Mouse (Mus musculus): ENCODE results near the gene Fbxl17.

Fbxl17 gene

DNA sequence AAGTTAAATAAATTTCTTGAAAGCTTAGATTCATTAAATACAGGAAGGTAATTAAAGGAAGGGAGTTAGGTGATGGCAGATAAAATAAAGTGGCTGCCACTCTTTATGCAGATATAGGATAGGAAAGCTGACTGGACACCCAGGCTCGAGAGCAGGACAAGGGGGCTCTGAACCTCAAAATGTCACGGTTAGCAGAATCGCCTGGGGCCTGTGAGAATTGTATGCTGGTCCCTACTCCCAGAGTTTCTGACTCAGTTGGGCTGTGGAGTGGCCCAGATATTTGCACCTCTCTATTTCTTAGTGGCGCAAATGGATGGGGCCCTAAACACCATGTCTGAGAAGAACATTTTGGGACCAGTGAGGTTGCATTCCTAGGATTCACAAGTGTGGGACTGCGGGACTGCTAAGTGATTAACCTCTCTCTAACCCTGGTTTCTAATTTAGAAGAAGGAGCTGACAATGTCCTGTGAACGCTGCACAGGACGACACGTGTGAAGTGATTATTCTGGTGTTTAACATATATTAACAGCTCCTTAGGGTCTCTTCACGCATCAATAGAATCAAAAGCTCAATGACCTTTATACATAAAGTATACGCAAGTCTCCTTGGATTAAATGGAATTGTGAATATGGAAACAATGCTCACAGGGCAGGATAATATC is 314.8 kb downstream of the Fbxl17 start:
- in situ Hi-C loops (cut with MboI; ENCODE audit: unreplicated experiment in 2 of 2), result no loop called here

DNA sequence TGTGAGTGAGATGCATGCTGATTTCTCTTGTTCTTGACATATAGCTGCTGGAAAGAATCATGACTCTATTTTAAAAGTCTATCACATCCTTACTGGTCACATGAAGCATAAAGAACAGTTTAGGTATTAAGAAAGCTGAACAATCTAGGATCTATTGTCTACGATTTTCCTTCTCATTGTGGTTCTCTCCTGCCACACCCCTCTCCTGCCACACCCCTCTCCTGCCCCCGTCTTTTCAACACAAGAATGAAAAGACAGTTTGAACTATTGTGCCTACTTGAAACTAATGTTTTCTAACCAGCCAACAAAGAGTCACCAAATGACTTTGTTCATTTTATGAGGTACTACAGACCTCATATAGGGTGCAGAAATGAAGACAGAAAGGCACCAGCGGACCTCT is 316.4 kb downstream of the Fbxl17 start:
- in situ Hi-C loops (cut with MboI; ENCODE audit: unreplicated experiment in 2 of 2), result no loop called here

DNA sequence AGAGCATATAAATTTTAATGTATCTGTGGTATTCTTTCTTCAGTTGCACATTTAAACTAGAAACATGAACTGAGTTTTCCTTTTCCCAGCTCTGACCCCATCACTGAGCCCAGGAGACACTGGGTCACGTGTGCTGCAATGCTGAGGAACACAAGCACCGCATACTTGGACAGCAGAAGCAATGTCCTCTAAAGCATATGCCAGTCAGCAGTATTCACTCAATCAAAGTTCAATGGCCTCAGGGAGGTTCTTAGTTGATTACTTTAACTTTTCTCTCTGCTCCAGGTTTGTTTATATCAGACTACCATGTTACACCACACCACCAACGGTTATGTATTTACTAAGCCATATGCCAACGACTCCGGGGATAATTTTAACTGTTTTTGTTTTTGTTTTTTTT is 318.2 kb downstream of the Fbxl17 start:
- in situ Hi-C loops (cut with MboI; ENCODE audit: unreplicated experiment in 2 of 2), result no loop called here

DNA sequence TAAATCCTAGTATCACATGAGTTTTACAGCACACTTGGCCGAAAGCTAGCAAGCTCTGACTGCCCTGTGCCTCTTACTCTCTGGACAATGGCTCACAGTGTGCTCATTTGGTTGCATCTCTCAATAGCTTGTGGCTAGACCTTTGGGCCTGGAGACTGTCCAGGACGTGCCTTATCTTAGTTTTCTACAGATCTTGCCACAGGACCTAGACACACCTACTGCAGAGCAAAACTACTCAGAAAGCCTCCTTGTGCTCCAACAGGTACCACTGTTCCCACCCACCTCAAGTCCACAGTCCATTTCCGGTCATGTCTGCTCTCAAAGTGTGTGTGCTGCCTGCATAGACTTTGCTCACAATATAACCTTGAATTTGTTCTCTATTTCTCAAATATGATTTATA is 319.8 kb downstream of the Fbxl17 start:
- in situ Hi-C loops (cut with MboI; ENCODE audit: unreplicated experiment in 2 of 2), result no loop called here

DNA sequence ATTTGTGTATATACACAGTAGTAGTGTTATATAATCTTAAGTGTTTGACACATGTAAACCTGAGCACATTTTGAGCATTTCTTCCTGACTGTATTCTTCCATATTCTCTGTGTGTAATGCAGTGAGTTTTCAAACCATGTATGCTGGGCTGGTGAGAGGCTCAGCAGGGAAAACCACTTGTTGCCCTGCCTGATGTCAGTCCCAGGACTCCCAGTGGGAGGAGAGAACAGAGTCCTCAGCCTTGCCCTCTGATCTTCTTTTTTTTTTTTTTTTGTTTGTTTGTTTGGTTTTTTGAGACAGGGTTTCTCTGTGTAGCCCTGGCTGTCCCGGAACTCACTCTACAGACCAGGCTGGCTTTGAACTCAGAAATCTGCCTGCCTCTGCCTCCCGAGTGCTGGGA is 321.5 kb downstream of the Fbxl17 start:
- in situ Hi-C loops (cut with MboI; ENCODE audit: unreplicated experiment in 2 of 2), result no loop called here

DNA sequence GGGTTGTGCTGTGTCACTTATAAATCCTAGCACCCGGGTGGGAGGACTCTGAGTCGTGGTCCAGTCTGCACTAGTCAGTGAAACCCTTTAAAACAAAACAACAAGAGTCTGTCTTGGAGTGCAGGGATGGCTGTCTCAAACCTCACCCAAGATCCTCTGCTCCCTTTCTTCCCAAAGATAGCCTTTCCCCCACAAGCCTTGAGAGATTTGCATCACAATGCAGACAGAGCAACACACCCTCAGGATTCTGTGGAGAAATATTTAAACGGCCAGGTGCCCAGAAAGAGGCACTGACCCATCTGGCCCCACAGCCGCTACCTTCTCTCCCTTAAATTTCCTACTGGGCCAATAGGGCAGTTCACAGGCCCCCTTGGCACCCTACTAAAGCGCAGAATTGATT is 323.4 kb downstream of the Fbxl17 start:
- in situ Hi-C loops (cut with MboI; ENCODE audit: unreplicated experiment in 2 of 2), result no loop called here

DNA sequence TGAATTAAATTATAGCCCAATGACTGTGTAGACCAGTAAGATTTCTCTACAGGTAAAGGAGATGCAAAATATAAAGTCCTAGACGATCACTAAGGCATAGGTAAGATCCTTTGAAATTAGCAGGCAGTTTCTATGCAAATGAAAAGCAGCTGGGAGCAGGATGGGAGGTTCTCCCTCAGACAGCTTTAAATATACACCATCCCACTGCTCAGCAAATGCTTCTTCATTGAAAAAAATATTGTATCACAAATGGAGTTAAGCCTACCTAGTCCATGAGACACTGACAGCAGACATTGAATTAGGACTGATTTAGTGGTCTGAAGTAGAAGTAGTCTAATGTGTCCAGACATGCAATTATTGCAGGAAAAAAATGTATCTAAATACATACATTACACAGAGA is 327.1 kb downstream of the Fbxl17 start:
- in situ Hi-C loops (cut with MboI; ENCODE audit: unreplicated experiment in 2 of 2), result no loop called here

DNA sequence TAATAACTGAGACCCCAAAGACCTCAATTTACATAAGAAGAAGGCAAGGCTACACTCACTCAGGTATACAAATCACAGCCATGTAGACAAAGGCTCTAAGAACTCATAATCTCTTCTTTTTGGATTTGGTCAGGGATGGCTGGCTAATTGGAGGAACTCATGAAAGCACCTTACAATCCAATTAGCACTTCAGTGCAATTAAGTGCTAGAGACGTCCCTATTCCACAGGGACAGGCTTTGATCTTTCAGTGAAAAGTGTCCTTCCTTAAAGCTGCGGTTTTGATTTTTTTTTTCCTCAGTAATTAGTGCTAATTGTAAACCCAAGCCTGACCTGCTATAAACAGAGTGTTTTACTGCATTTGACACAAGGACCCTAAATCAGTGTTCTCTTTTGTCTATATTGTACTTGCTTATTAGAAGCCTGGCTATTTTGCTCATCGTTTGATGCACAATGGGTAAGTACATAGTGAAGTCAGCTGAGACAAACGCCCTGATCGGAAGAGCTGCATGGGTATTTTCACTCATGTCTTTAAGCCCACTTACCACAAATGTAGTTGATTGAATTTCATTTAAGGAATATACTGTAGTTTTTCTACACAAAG is 327.8 kb downstream of the Fbxl17 start:
- in situ Hi-C loops (cut with MboI; ENCODE audit: unreplicated experiment in 2 of 2), result no loop called here

DNA sequence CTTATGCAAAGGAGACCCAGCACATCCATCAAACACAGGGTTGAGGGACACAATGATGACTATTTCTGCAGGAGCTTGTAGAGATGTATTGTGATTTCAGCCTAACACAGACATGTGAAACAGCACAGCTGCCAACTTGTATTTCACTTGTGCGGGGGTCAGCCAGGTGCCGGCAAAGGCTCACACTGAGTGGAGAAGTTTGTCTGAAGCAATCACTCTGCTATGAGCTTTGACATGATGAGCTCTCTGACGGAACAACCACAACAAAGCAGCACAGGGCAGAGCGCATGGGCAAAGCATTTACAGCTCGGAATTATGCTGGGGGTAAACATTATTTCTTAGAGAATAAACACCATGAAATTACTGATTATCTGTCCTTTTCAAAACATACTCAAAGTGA is 328.6 kb downstream of the Fbxl17 start:
- in situ Hi-C loops (cut with MboI; ENCODE audit: unreplicated experiment in 2 of 2), result no loop called here

DNA sequence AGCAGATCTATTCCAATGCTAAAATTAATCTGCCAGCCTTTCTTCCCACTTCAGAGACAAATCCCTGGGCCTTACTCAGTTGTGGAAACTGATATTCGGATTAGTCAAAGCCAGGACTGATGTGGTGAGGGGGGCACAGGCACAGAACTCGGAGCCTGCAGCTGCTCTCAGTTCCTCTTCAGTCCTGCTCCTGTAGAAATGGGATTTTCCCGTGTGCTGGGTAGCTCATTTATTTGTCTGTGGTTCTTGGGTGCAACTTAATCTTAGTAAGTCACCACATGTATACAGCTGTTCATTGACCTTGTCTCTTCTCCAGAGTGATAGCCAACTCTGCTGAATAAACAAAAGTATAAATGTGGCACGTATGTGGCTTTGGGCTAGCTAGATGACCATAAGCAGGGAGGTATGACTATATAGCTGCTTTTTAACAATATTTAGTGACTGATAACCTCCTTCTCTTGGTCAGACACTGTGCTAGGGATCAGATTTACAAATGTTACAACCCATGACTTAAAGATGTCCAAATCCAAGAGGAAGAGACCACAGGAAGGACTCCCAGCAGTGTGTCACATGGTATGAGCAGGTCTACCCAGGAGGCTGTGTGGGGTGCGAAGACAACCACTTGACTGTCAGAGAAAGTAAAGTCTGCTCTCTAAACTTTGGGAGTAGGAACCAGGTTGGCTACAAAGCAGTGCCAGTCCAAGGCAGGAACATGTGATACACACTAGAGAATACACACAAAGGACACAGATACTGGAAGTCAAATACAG is 331.6 kb downstream of the Fbxl17 start:
- in situ Hi-C loops (cut with MboI; ENCODE audit: unreplicated experiment in 2 of 2), result no loop called here

DNA sequence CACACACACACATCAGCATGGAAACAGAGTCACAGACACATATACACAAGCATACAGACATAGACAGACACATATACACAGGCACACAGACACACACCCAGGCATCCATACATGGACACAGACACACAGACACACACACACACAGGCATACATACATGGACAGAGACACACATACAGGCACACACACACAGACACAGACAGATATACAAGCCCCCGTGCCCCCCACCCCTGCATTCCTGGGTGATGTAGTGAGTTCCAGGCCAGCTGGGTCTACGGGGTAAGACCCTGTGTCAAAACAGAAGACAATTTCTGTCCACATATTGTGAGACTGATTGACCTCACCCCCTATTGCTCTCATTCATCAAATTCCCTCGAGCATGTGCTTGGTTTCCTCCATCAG is 332.6 kb downstream of the Fbxl17 start:
- in situ Hi-C loops (cut with MboI; ENCODE audit: unreplicated experiment in 2 of 2), result no loop called here

DNA sequence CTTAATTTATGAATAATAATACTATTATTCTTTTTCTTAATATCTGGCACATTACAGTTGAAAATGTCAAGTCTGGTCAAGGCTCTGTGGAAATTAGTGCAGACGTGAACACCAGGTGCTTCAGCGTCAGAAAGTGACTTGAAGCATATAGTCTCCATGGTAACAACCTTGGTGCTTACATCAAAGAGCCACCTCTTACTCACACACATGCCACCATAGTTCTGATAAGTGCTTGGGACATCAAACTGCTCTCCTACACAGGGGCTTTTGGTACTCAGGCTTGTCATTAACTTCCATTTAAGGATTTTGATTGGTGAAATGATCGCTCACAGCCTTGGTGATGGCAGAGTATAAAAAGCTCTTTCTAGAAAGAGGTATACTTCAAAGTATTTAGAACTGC is 333.1 kb downstream of the Fbxl17 start:
- in situ Hi-C loops (cut with MboI; ENCODE audit: unreplicated experiment in 2 of 2), result no loop called here

DNA sequence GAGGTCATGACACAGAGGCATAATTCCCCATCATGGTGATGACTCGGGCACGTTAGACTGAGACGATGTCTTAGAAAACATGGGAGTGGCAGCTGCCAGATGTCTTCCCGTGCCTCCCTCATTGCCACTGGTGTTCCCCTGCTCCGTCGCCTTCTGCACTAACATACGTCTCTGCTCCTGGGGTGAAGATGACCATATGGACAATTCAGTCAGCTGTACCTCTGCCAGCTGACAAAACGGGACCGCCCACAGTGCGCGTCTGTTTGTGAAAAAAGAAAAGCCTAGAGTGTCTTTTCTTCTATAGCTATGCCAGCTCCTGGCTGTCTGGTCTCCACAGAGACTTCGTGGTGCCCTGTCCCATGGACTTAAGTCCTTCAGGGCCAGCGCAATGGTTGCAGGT is 334.0 kb downstream of the Fbxl17 start:
- in situ Hi-C loops (cut with MboI; ENCODE audit: unreplicated experiment in 2 of 2), result no loop called here

DNA sequence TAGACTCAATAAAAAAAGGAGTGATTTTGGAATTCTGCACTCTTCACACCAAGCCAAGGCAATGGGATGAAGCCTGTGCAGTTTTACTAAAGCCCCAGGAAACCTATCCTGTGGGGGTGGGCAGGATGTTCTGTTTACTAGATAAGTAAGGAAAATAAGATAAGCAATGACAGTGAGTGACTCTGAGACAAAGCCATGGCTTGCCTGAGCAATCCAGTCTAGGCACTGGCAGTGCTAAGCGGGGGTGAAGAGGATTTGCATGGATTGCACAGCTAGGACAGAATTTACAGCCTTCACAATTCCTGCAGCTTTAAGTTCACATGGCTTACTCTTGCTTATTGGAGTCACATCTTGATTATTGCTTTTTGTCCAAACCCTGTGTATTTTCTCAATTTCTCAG is 335.5 kb downstream of the Fbxl17 start:
- in situ Hi-C loops (cut with MboI; ENCODE audit: unreplicated experiment in 2 of 2), result no loop called here

DNA sequence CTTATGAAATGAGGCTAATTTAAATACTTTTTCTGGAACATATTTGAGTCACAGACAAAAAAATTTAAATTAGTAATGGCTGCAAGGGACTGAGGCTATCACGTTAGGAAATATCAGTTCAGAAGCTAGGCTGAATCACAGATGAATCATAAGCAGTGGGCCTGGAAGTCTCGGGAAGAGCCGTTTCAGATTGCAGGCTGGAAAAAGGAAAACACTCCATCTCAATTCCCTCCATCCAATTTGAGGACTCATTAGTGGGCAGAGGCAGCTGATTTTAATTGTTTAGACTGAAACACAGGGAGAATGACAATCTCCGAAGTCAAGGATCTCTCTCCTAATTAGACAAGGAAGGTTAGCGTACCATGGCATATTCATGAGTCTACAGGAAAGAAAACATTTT is 337.9 kb downstream of the Fbxl17 start:
- in situ Hi-C loops (cut with MboI; ENCODE audit: unreplicated experiment in 2 of 2), result no loop called here

DNA sequence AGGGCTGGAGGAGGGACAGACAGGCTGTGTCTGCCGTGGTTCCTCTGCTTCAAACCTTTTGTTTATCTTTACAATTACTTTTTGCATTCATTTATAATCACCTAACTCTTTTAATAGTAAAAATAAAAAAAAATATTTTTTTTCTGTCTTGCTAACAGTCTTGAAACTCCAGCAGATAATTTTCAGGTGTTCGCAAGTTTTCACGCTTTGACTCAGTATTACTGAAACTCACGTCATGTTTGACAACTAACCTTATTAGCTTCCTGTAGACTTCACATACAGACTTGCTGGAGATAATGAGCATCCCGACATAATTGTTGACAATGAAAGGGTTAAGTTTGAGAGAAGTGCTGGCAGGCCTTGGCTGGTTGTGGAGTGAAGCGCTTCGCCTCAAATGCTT is 340.6 kb downstream of the Fbxl17 start:
- in situ Hi-C loops (cut with MboI; ENCODE audit: unreplicated experiment in 2 of 2), result no loop called here

DNA sequence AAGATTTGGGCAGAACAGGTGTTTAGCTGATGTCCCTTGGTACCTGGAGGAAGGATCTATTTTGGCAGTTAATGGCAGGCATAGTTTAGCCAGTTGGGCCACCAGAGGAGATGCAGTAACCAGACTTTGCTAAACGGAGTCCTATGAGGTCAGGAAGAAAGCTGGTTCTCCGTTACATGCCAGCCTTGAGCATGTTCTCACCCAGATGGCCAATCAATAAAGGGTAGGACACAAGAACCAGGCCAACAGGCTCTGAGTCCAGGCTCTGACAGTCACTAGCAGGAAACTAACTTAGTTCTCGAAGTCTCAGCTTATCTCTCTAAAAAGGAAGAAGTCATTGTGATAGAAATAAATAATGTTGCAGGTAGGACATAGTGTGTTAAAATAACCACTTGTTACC is 341.4 kb downstream of the Fbxl17 start:
- in situ Hi-C loops (cut with MboI; ENCODE audit: unreplicated experiment in 2 of 2), result no loop called here

DNA sequence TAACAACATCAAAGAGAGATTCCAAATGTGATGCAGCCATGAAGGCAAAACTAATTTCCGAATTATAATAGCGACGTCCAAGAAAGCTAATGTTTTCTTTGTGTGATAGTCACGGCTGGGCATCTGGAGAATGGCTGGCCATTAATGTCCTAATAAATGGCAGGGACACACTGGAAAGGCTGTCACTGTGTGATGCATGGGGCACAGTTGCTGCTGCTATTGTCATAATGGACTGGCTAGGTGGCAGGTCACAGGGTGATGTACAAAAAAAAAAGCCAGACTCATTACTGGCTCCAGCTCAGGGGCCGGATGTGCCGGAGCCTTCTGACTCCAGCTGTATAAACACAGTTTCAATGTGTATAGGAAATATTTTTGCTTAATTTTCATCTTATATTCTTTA is 341.9 kb downstream of the Fbxl17 start:
- in situ Hi-C loops (cut with MboI; ENCODE audit: unreplicated experiment in 2 of 2), result no loop called here

DNA sequence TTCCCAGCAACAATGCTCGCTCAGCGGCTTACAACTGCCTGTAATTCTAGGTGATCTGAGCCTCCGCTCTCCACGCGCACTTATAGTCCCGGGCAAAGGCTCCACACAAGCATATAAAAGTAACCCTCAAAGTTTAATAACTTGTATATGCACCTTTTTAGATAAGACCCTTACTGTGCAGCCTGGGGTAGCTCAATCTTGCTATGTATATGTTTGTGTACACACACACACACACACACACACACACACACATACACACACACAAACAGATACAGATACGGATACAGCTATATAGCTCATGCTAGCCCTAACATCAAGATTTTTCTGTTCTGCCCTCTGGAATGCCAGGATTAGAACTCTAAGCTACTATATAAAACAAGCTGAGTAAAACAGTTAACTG is 342.8 kb downstream of the Fbxl17 start:
- in situ Hi-C loops (cut with MboI; ENCODE audit: unreplicated experiment in 2 of 2), result no loop called here

DNA sequence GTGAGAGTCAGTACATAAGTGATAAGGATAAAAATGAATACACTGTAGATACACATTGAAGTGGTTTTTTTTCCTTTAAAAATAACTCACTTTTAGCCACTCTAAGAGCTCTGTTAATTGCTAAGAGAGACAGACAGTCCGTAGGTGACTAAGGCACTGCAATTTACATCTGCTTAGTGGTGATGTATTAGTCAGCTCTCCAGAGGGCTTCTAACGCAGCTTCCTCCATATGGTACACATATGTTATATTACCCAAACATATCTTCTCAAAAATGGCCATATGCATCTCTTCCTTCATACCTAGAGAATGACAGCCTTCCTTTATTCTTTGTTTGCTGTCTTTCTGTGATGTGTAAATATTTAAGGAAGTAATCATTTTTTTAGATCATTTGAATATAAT is 353.3 kb downstream of the Fbxl17 start:
- in situ Hi-C loops (cut with MboI; ENCODE audit: unreplicated experiment in 2 of 2), result no loop called here

DNA sequence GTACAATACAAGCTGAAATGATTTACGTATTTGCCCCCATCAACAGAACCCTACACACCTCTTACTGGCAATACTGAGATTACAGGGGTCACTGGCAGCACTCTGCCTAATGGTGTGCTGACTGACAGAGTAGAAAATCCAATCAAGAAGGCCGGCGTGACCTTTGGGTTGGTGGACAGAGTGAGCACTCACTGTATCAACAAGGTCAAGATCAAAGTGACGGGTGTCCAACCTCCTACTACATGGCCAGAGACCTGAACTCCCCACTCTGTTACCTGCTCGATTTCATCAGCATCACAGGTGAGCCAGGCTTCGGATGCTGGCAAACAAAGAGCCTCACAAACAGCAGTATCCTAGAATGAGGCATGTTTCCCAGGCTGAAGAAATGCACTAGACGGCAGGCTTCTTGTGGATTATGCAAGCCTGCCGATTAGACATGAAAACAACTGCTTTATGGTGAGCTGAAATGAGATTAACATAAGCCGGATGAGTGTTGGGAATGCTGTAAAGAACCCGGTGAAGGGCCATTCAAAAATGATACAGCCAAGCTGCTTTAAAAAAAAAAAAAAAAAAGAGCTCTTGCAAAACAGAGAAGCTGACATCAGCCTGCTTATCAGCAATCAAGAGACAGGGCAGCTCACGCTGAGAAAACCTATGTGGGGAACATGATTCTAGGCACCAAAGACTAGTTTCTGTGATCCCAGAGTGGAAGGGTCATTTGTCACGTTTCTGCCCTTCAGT is 353.9 kb downstream of the Fbxl17 start:
- in situ Hi-C loops (cut with MboI; ENCODE audit: unreplicated experiment in 2 of 2), result no loop called here

Measured in v-Abl transformed pro-B cells (cell line).